Mouse (Mus musculus): ENCODE measurements around the gene Fscn1.

DNA sequence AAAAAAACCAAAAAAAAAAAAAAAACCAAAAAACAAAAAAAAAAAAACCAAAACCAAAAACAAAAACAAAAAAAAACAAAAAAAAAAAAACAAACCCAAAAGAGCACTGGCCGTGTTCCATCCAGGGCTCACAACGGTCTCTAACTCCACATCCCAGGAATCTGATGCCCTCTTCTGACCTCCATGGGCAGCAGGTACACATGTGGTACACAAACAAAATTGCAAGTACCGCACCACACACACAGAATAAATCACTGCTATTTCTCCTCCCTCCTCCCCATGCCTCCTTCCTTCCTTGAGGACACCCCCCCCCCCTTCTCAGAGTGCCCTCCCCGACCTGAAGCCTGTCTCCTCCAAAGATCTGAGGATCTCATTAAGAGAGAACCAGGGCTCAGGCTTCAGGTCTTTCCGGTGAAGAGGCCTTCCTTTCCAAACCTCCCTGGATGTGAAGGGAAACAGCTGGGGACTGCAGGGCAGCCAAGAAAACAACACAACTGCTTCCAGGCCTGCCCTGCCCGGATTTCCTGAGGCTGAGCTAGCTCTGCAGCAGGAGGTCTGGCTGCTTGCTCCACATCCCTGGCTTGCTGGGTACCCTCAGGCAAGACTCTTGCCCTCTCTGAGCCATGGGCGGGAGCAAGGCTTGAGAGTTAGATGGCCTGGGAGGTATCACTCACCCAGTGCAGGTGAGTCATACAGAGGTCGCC is 15.0 kb upstream of the Fscn1 start:
- TF ChIP-seq CTCF (IDR thresholded peaks at IDR 0.05; ENCODE audit: borderline replicate concordance, insufficient read depth, low read depth, low read length) (no peak), POLR2A (IDR thresholded peaks at IDR 0.05; ENCODE audit: borderline replicate concordance, insufficient read depth, low read length) (no peak)
